Mouse (Mus musculus) myocyte (in vitro differentiated cells): ENCODE results near the gene Gstk1.

Experiments
- MYOD1 ChIP-seq, 3 experiments: IDR thresholded peaks; one replicate each; pipeline ENCODE4 v1.6.1; 2011; ENCODE audit warnings: control low read depth in 2 of 3, low read depth in 2 of 3, mild to moderate bottlenecking in 2 of 3, moderate library complexity in 1 of 3; ENCODE audit not compliant: insufficient read length in 2 of 3, control insufficient read depth in 1 of 3
- POLR2A ChIP-seq: IDR thresholded peaks from one replicate; pipeline ENCODE4 v1.6.1; 2011; ENCODE audit warnings: low read depth, mild to moderate bottlenecking, control low read depth, moderate library complexity; ENCODE audit not compliant: insufficient read length
- REST ChIP-seq: IDR thresholded peaks from one replicate; pipeline ENCODE4 v1.6.1; 2011; ENCODE audit warnings: mild to moderate bottlenecking, control low read depth, moderate library complexity; ENCODE audit not compliant: insufficient read depth, insufficient read length
- TCF12 ChIP-seq: IDR thresholded peaks from one replicate; pipeline ENCODE4 v1.6.1; 2011; ENCODE audit warnings: mild to moderate bottlenecking, control low read depth; ENCODE audit not compliant: poor library complexity, insufficient read depth, severe bottlenecking
- TCF3 ChIP-seq: IDR thresholded peaks from one replicate; pipeline ENCODE4 v1.6.1; 2011; ENCODE audit warnings: low read depth, control low read depth; ENCODE audit not compliant: insufficient read length
- USF1 ChIP-seq: IDR thresholded peaks from one replicate; pipeline ENCODE4 v1.6.1; 2011; ENCODE audit warnings: low read depth, mild to moderate bottlenecking, control low read depth, moderate library complexity

DNA sequence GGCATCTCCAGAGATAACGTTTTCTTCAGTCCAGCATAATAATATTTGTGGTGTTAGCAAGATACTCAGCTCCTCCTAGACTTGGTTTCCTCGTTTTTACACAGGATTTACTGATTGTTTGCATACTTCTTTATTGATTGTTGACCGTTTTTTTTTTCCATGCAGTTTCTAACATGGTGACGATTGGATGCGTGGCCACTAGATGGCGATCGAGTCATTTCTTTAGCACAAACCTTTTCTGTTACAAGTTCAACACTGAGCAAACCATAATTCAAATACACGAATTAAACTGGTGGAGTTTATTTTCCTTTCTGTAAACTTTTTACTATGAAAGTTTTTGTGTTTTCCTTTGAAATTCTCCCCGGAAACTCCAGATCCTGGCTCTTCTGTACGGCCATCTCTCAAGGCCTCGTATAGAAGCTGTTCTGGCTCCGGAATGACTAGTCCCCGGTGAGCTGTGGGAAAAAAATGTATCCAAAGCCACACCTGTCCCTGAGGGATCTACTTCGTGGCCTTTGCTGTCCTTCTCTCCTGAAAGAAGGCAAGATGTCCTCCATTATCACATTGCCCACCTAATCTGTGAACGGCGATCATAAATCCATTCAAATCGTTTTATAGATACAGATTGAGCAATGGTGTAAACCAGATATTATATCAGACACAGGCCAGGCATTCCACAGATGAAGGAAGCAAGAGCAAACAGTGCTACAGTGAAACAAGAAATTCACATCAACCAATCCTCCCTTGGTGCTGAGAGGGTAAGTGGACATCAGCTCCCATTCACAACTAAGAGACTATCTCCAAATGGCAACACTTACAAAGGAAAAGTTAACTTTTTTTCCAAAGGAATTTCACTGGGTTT lies 18.3 kb upstream of the Gstk1 start:
- no peak for TF ChIP-seq POLR2A
- TF ChIP-seq REST: no peak
- TF ChIP-seq TCF12: no peak
- TF ChIP-seq MYOD1 (IDR thresholded peaks at IDR 0.05; ENCODE audit: control insufficient read depth in 1 of 3, insufficient read length in 2 of 3, low read depth in 2 of 3): no peak
- no peak for TF ChIP-seq TCF3
- no peak for TF ChIP-seq USF1
